Mouse (Mus musculus): ENCODE data around the gene Vcl. TPM values are rescaled to one million over a fixed set of nuclear protein-coding genes. Genes with fewer than 3 reads are reported as not detected.
A peak's percentile ranks its signal among the peaks of the same experiment; 100 is the strongest.

The Vcl gene
- total RNA-seq, 2 experiments from 2014 or later, result 70.9 to 91.6 TPM

DNA sequence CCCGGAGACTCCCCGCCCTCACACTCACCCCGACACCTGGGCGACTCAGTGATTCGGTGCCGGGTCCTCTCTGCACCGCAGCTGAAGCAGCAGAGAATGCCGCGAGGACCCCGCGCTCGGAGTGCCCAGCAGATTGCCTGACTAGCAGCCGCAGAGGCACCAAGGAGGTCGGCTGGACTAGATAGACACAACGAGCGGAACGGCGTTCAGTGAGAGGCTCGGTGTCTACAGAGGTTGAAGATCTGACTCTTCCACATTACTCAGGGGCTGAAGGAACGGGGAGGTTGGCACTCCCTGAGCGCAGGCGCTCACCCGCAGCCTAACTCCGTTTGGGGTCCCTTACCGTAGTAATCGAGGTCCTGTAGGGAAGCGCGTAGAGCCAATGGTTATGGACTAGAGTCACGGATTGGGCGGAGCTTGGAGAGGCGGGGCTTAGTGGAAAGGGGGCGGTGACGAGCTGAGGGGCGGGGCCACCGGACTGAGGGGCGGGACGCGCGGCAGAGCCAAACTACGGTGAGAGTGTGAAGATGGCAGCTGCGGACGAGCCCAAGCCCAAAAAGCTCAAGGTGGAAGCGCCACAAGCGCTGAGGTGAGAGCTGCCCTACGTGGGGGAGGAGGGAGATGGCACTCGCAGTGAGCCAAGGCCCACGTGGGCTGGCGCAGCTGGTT is 123.0 kb downstream of the Vcl start, which contains the start of the genes Ap3m1 and Adk:
Ap3m1 (minus strand) TSS at position 397 of the 669 bp plus-strand sequence.
Adk (plus strand) TSS at position 463 of the 669 bp plus-strand sequence.
- intact Hi-C loops (cut with DNase I), result loop anchor here (2.0 kb wide), 1 partner anchor 23 kb away; no protein-coding TSS in a partner anchor
- DNase-seq, result peak; percentile 88 to 95

DNA sequence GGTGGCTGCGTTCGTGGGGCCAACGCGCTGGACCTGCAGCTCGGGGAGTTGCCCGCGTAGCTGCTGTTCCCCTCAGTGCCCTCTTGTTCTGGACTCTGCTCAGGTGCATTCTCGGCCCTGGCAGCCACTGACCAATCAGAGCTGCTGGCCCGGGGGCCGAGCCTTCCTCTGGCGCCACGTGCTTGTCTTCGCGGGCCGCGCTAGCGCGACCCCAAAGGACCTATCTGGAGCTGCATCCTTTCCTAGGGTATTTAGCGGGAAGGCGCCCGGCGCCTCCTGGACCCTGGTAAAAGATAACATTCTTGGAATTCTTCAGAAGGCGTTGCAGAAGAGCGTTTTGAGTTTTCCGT is 123.6 kb downstream of the Vcl start:
- DNase-seq, result peak in 1 of 2 experiments; percentile 60
- intact Hi-C loops (cut with DNase I), result loop anchor here (2.0 kb wide), 1 partner anchor 22 kb away; no protein-coding TSS in a partner anchor

DNA sequence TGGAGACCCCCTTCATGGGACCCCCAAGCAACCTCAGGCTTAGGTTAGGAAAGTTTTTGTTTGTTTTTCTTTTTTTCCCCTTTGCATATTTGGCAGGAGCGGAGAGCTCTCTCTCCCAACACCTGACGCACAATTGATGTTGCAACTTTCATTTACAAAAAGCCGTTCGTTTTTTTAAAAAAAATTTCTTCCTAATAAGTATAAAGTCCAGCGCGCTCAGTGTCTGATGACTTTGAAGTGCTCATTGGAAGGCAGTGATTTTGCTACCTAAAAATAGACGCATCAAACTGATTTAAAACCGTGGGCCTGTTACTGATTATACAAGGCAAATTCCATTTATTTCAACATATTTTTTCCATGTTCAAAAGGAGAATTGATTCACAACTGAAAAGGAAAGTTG is 124.0 kb downstream of the Vcl start:
- no peak for DNase-seq
- intact Hi-C loops (cut with DNase I), result loop anchor here (2.0 kb wide), 1 partner anchor 22 kb away; no protein-coding TSS in a partner anchor

DNA sequence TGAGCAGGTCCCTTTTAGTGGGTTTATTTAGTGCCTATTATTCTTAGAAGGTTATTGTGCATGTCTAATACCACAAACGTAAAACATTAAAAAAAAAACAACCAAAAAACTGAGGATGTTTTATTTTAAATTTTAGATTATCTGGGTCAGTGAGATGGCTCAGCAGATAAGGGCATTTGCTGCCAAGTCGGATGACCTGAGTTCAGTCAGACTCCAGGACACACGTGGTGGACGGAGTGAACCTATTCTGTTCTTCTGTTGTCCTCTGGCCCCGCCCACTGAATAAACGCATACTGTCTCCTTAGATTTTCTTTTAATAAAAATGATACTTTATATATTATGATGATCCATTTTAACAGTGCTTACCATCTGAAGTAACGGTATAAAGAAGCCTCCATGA is 124.4 kb downstream of the Vcl start:
- intact Hi-C loops (cut with DNase I), result loop anchor here (2.0 kb wide), 1 partner anchor 21 kb away; no protein-coding TSS in a partner anchor
- no peak for DNase-seq

DNA sequence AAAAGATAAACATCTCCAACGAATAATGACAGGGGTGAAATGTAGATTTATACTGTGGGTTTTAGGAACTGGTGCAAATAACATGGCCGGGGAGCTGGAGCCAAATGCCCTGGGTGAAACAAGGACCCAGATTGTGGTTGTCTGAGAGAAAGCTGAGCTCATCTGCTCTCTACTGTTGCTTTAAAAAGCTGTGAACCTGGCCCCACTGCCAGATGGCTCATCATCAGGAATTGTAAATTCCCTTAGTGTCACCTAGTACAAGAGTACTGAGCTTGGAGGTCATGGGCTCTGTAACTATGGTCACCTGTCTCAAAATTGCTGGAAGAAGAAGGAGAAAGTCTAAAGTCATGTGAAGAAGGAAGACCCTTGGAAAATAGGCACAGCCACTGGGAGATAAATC is 129.8 kb downstream of the Vcl start:
- intact Hi-C loops (cut with DNase I), result no loop called here
- no peak for DNase-seq

DNA sequence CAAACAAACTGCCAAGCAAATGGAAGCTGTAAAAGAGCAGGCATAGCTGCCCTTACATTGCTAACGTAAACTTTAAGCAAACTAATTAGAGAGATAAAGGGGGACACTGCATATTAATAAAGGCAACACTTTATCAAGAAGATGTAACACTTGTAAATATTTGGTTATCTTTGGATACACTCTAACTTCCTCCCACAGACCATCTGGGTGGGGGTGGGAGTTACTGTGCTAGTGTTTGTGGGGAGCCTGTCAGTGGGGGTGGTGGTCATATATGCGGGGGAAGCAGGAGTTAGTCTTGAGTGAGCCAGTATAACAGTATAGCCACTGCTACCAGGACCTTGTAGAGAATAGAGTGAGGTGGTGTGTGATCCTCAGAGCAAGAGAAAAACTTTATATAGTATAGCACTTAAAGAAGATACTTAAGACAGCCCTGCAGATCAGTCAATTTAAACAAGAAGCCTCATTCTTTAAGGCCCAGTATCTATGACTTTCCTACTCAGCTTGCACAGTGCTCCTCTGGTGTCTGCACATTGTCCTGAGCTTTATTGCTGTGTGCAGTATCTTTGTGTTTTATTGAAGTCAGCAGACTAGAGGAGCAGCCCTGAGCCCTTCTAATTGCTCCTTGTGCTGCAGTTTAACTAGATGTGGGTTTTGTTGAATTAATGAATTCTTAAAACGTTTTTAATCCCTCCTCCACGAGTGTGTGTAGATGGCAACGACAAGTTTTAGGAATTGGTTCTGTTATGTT is 133.7 kb downstream of the Vcl start:
- intact Hi-C loops (cut with DNase I), result no loop called here
- no peak for DNase-seq

DNA sequence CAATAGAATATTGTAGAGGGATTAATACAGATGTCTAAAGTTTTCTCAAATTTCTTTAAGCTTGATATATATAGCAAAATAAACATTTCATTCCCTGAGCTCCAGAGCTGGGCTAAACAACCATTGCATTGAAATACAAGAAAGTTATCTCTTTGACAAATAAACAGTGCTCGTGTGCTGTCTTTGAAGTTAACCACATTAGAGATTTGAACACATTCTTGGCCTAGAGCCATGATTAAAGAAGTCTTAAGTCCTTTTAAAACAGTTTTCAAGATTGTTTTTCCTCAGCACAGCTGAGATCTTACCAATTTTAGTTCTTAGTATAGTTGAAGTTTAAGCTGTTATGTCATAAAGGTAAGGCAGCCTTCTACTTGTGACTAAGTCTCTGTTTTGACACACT is 135.1 kb downstream of the Vcl start:
- intact Hi-C loops (cut with DNase I), result no loop called here

DNA sequence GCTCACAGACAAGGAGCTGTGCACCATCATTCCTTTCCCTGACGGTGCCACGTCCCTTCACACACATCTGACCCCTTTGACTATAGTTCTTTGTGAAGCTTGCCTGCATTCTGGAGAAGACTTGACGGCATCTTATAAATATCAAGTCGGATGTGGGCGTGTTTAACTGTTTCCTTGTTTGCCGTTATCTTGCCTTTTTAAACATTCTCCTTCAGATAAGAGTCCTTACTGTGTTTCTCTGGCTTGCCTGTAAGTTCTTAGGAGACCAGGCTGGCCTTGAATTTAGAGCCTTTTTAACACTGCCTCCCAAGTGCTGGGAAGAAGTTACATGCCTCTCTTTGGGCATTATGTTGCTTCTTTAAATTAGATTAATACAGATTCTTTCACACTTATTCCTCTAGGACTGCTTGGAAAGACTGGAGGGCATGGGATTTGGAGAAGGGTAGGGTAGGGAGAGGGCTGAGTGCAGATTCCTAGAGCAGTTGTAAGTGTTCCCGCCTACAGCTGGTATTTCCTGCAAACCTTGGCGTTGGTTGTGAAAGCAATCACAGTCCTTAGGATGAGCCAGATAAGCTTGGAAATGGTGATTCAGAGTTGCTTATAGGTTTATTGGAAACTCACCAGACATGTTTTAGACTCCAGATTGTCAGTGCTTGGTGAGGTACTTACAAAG is 136.4 kb downstream of the Vcl start:
- intact Hi-C loops (cut with DNase I), result no loop called here
- no peak for DNase-seq

More for the DNA sequence above, 135.1 kb downstream of the Vcl start:
- no peak for DNase-seq

DNA sequence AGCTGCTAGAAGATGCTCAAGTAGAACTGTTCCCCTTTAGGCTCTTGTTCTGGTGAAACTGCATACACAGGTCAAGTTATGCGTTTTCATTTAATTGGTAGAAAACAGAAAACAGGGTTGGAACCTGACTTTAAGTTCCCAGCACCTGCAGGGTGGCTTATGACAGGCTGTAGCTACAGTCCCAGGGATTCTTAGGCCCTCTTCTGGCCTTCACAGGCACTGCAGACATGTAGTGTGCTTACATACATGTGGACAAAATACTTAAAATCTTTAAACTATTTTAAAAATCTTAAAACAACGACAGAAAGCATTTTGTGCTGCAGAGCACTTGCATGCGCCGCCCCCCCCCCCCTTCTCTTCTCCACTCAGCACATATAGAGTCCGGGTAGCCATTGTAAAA is 140.4 kb downstream of the Vcl start:
- intact Hi-C loops (cut with DNase I), result no loop called here
- DNase-seq, result no peak

DNA sequence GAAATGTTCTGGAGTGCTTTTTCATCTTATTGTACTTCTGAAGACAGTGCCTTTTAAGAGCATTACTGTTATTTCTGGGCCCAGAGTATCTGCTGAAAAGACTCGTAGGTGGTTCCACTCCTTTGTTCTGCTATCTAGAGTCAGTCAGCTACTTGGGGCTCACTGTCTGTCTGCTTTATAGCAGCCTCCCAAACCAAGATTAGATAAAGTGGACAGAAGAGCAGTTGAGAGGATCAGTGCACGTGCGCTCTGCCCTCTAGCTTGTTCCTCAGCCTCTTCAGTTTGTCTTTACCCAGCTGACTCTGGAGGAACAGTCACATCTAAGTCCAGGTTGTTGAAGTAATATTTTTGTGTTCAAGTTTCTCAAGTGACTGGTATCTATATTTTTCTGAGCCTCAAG is 144.8 kb downstream of the Vcl start:
- intact Hi-C loops (cut with DNase I), result loop anchor here (2.0 kb wide), 1 partner anchor 21 kb away; the partner anchor contains the start of genes Adk and Ap3m1
- DNase-seq, result no peak

DNA sequence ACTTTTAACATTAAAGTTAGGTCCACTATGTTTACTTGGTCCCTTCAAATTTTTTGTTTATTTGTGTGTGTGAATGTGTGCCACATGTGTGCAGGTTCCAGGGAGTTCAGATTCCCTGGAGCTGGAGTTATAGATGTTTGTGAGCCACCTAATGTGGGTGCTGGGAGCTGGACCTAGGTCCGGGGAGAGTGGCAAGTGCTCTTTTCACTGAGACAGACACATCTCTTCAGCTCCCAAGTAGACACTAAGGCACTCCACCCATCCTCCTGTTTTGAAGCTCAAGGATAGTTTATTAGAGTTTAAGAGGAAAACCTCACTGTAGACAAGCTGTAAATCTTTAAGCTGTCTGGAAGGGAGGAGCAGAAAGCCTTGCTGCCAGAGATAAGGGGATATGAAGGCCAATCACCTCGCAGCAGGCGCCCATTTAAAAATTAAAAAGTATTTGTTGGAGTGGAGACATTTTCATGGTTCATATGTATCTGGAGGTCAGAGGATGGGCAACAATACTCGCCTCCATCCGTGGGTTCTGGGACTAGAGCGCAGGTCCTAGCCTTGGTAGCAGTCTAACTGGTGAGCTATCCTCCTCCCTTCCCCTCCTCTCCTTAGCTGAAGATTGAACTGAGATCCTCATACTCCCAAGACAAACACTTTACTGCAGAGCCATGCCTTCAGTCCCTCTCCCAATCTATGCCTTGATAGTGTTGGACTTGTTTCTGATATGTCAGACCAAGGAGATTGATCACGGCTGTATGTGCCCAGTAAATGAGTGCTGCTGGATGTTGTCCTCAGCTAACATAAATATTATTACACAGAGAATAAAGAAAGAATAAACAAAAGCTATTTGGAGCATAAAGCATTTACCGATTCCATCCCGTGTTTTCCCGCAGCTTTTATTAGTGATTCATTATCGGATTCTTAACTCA is 145.5 kb downstream of the Vcl start:
- intact Hi-C loops (cut with DNase I), result loop anchor here (2.0 to 5.0 kb wide), 2 partner anchors 22 to 43 kb away; partner anchors contain the start of genes Adk and Ap3m1
- DNase-seq, result no peak

DNA sequence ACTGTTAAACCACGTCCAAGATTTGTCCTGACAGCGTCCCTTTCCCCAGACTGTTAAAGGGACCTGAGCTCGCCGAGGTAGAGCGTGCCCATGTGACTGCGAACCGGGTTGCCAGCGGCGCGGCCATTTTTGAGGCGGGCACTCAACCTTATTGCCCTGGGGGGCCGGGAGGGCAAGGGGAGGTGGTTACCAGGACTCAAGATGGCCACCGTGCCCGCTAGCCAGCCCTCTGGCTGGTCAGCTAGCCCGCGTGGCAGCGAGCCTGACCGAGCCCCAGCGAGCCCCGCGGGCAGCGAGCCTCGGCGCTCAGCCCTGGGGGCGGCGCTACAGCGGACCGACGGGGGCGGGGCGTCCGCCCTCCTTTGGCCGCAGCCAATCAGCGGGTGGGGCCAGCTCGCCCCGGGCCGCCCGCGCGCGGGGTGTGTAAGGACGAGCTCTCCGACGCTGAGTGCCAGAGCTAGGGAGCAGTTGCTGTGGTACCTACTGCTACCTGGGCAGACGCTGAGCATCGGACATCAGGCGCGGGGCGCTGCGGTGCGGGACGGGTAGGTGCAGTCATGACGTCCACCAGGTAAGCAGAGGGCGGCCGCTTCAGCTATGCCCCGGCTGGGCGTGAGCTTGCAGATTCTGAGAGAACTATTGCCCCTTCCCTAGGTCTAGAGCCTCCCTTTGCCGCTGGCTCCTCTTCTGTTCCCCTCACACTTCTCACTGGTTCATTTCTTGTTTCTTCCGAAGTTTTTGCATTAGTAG is 146.7 kb downstream of the Vcl start:
- intact Hi-C loops (cut with DNase I), result loop anchor here (2.0 to 5.0 kb wide), 2 partner anchors 23 to 41 kb away; partner anchors contain the start of genes Adk and Ap3m1

DNA sequence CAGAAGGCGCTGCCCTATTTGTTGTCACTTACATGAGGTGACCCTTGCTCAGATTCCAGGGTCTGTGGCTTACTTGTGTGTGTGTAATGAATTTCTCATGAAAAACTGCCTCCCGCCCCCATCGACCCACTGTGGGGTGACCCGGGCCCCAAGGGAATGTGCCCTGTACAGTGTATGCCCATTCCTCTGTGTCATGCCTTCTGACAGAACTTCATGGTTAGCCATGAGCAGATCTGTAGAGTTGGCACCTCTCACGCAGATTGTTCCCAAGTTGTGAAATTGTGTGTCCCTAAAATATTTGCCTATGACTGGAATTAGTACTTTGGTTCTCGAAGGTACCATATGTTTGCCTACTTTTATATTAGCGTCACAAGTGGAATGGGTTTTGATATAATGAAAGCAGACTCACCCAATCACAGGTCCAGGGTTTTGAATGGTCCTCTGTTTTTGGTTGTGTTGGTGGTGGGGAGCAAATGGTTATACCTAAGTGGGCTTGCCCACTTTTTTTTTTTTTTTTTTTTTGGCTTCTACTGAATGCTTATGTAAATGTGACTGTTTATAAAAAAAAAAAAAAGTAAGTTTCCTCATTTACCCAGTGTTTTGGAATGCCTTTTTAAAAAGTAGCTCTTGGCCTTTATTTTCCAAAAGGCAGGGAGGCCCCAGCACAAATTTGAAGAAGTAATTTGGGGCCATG is 147.4 kb downstream of the Vcl start:
- intact Hi-C loops (cut with DNase I), result loop anchor here (5.0 kb wide), 1 partner anchor 41 kb away; no protein-coding TSS in a partner anchor
- no peak for DNase-seq

More for the DNA sequence above, 146.7 kb downstream of the Vcl start:
- DNase-seq, result peak; percentile 86 to 90

DNA sequence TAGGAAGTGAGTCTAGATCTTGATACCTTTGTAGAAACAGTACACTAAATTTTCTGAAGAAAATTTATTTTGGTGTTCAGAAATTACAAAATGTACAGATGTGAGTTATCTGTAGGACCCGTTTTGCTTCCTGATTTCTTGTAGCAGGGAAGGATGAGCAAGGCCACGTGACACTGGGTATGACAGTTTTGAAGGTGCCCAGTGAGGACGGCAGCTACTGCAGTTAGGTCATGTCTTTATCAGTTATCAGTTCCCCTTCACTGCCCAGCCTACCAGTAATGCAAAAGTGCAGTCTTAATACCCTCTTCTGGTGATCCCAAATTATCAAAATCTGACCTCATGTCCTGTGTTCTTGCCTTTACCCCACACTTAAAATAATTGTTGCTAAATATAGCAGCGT is 148.7 kb downstream of the Vcl start:
- intact Hi-C loops (cut with DNase I), result loop anchor here (5.0 kb wide), 1 partner anchor 39 kb away; no protein-coding TSS in a partner anchor
- DNase-seq, result no peak

DNA sequence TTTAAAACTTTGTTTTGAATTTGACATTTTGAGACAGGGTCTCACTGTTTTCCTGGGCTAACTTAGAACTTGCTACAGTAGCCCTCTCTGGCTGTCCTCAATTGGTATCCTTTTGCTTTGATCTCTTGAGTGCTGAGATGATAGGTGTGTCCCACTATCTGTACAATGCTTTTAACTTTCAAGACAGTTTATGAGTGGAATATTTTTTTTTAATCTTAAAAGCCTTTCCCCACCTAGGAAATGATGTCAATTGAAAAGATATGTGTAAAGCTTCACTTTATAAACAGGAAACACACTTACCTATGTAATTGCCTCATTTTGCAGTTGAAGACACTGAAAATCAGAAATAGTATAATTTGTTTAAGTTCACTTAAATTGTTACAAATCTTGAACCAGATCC is 149.3 kb downstream of the Vcl start:
- DNase-seq, result no peak
- intact Hi-C loops (cut with DNase I), result loop anchor here (5.0 kb wide), 1 partner anchor 39 kb away; no protein-coding TSS in a partner anchor

DNA sequence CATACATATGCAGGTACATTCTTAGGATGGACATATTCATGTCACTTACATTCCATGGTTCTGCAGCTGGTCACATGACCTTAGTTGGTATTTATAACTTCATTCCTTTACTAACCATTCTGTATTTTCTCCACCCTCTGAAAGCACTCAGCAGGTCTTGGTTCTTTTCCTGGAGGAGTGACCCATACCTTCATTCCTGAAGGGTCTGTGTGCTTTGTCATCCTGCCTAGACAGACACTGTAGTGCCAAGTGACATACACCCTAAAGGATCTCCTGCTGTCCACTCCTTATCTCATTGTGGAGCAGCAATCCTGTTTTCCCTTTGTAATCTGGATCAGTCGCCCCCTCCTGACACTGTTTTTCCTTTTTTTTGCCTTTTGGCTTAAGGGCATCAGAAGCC is 153.6 kb downstream of the Vcl start:
- DNase-seq, result no peak
- intact Hi-C loops (cut with DNase I), result no loop called here

Data from gastrocnemius, postnatal 36 days (tissue).